Comparison of ENCODE assay signal across 12 mouse cellular contexts in genomic region chr1:133940481-133941092, GRCm38 (mm10). TPM values are rescaled to one million over a fixed set of nuclear protein-coding genes. Genes with fewer than 3 reads are reported as not detected.
"Had no signal": no experiment of that assay in that cellular context is flagged by ENCODE, and none has a peak within 500 bp of the region (broad histone marks: within the 10 kb centered on the region; RNA-seq: fewer than 3 reads in every experiment).

No protein-coding gene starts in this region.

- H3K4me3 ChIP-seq: liver, embryonic 12.5 days; neural tube, embryonic 12.5 days had no signal

- H3K4me1 ChIP-seq: neural tube, embryonic 12.5 days had no signal

- H3K36me3 ChIP-seq: liver, embryonic 12.5 days; neural tube, embryonic 12.5 days had no signal

- H3K27me3 ChIP-seq: neural tube, embryonic 12.5 days had no signal

- DNase-seq: kidney, adult 8-10 months; kidney, postnatal 25 days; left cerebral cortex, postnatal 4 days; midbrain, embryonic 14.5 days; right cerebral cortex, postnatal 4 days; spleen, adult 18-20 months; thymus, adult 2 months; thymus, postnatal 25 days had no signal

- H3K9ac ChIP-seq: liver, embryonic 12.5 days; neural tube, embryonic 12.5 days had no signal

- H3K27ac ChIP-seq: liver, embryonic 12.5 days; neural tube, embryonic 12.5 days had no signal

- ATAC-seq: intestine, postnatal 0 days; liver, embryonic 12.5 days had no signal

- H3K4me2 ChIP-seq: liver, embryonic 12.5 days; neural tube, embryonic 12.5 days had no signal

RNA-seq across cellular contexts. Expression of gene Prelp, which starts 19.4 kb away (rescaled TPM):
- total RNA-seq: neutrophil, adult 5-6 weeks had no signal

RNA-seq across cellular contexts. Expression of gene Optc, which starts 32.8 kb away (rescaled TPM):
- total RNA-seq: neutrophil, adult 5-6 weeks had no signal
